Mouse (Mus musculus) hindbrain, embryonic 16.5 days (tissue): Measurements from ENCODE around the gene Crtac1. TPM values are rescaled to one million over a fixed set of nuclear protein-coding genes. Genes with fewer than 3 reads are reported as not detected.

Experiments used
- ATAC-seq: fragments of 200-750 bp; cut with Nextera tagmentation; 2 replicates; pipeline ENCODE4 v1.8.0; 2017; ENCODE audit warnings: moderate TSS enrichment, moderate library complexity
- H3K27ac ChIP-seq: fragments of 300-500 bp; sonication (generic); 2 replicates; pipeline ENCODE4 v1.5.1; 2014; ENCODE audit warnings: low read depth, mild to moderate bottlenecking, control low read depth, low read length, moderate library complexity
- H3K27me3 ChIP-seq: fragments of 300-500 bp; sonication (generic); replicated peaks from 2 replicates; pipeline ENCODE4 v1.6.1; 2014; ENCODE audit warnings: low read length; ENCODE audit not compliant: control insufficient read depth, insufficient read depth
- H3K36me3 ChIP-seq: fragments of 300-500 bp; sonication (generic); 2 replicates; pipeline ENCODE4 v1.6.1; 2014; ENCODE audit warnings: mild to moderate bottlenecking, low read length, moderate library complexity, mixed read lengths; ENCODE audit not compliant: control insufficient read depth, insufficient read depth
- H3K4me1 ChIP-seq: fragments of 300-500 bp; sonication (generic); 2 replicates; pipeline ENCODE4 v1.6.1; 2014; ENCODE audit warnings: low read depth, low read length; ENCODE audit not compliant: control insufficient read depth, insufficient read depth
- H3K4me2 ChIP-seq: fragments of 300-500 bp; sonication (generic); 2 replicates; pipeline ENCODE4 v1.6.1; 2014; ENCODE audit warnings: mild to moderate bottlenecking, low read length, control low read depth, moderate library complexity
- H3K4me3 ChIP-seq: fragments of 300-500 bp; sonication (generic); 2 replicates; pipeline ENCODE4 v1.5.1; 2014; ENCODE audit warnings: mild to moderate bottlenecking, low read length, control low read depth, moderate library complexity
- H3K9ac ChIP-seq: fragments of 300-500 bp; sonication (generic); 2 replicates; pipeline ENCODE4 v1.6.1; 2014; ENCODE audit warnings: low read depth, mild to moderate bottlenecking, control low read depth, low read length, moderate library complexity
- H3K9me3 ChIP-seq: fragments of 300-500 bp; sonication (generic); 2 replicates; pipeline ENCODE4 v1.6.1; 2014; ENCODE audit warnings: mild to moderate bottlenecking, low read length, moderate library complexity; ENCODE audit not compliant: control insufficient read depth
- WGBS: fragments of 180-500 bp; shearing (Covaris S2); extraction: QIAGEN DNeasy Blood & Tissue Kit; methylation state at CpG from one replicate; pipeline ENCODE4 v1.1.7; 2014; 5-methylcytosine and 5-hydroxymethylcytosine counted together
- polyA plus RNA-seq: library from polyadenylated mRNA; unstranded; fragments of >200 nt; fragmentation: Nextera tagmentation; extraction: Ambion mirVana; gene quantifications from 2 replicates; pipeline ENCODE4 v1.2.1, GENCODE M21; 2015

Crtac1 gene
- polyA plus RNA-seq, 1 experiment from 2014 or later, result 50.2 TPM

DNA sequence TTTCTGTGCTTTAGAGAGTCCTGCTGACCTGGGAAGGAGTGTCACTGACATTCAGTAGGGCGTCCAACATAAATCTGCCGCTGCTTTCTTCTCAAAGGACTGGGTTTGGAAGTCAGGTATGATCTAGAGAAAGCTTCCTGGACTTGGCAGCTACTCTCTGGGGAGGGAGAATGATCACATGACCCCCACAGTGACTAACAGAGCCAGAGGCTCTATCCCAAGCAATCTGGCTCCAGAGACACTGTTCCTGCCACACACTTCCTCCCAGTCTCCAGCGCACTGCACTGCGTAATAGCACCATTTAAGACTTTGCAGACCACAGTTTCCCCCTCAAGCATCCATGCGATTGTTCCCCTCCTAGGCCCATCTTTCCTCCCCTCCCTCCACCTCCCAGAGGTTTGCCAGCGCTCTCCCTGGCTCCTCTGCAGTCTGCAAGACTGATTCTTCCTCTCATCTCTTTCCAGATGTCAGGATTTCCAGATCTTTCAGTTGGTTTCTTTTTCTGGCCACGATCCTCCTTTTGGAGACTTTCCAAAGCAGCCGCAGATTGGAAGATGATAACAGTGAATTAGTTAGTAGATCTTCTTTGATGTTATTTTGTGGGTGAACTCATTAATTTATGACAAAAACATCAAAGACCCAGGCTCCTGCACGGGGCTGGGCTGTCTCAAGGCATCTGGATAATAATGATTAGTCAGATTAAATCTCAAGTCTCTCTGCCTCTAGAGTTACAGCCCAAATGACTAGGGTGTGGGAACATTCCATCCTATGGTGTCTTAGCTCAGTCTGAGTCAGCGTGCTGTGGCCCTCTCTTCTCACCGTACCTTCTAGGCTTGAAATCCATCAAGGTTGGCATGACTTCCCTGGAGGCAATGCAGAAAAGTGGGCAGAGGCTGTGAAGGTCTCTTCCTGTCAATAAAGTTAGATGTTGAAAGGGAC lies 181.3 kb downstream of the Crtac1 start:
- WGBS, result 75% methylated on average over 11 of the region's 11 CpGs
- Histone ChIP-seq H3K4me3 (no peak overlapping the region), H3K36me3 (no peaks in the 10 kb centered on the region), H3K9me3 (no peaks in the 10 kb centered on the region), H3K27me3 (no peaks in the 10 kb centered on the region), H3K27ac (no peak overlapping the region), H3K9ac (no peak overlapping the region), H3K4me1 (peaks cover 6% of the 10 kb centered on the region), H3K4me2 (no peak overlapping the region)
- ATAC-seq, result no peak

- Histone ChIP-seq H3K4me3 (no peak within 1 kb of the TSS), H3K36me3 (no peaks in the 10 kb centered on the region), H3K4me1 (no peaks in the 10 kb centered on the region), H3K9me3 (no peaks in the 10 kb centered on the region), H3K27ac (no peak within 1 kb of the TSS), H3K4me2 (no peak within 1 kb of the TSS), H3K9ac (no peak within 1 kb of the TSS), H3K27me3 (no peaks in the 10 kb centered on the region)
- 88% methylated on average over 3 of the region's 3 CpGs for WGBS
- ATAC-seq, result no peak
Observed at GRCm38 (mm10) chr19:42247519-42247918, 184.1 kb downstream of the Crtac1 start, which contains the start of gene Golga7b. Gene Golga7b, plus strand, starts transcription at chr19:42247574.

DNA sequence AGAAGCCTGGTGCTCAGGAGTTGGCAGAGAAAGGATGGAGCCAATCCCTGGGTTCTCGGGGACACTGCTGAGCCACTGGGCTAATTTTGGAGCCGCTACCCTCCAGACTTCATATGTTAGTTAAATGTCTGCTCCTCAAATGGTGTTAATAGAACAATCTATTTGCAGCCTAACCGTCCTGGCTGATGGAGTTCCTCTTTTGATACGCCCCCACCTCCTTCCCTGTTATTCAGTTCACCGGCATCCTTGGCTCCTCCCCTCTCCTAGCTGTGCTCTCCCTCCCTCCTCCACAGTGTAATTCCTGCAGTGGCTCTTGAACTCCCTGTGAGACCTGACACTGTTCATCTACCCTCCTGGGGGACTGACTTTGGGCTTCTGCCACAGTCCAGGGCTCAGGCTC lies 185.0 kb downstream of the Crtac1 start:
- H3K27ac ChIP-seq, result no peak overlapping the region
- no peak for ATAC-seq
- no peaks in the 10 kb centered on the region for H3K4me1 ChIP-seq
- no peak overlapping the region for H3K9ac ChIP-seq
- H3K36me3 ChIP-seq, result no peaks in the 10 kb centered on the region
- 47% methylated on average over 5 of the region's 5 CpGs for WGBS
- H3K4me2 ChIP-seq, result no peak overlapping the region
- H3K9me3 ChIP-seq, result no peaks in the 10 kb centered on the region
- no peaks in the 10 kb centered on the region for H3K27me3 ChIP-seq
- H3K4me3 ChIP-seq, result no peak overlapping the region

DNA sequence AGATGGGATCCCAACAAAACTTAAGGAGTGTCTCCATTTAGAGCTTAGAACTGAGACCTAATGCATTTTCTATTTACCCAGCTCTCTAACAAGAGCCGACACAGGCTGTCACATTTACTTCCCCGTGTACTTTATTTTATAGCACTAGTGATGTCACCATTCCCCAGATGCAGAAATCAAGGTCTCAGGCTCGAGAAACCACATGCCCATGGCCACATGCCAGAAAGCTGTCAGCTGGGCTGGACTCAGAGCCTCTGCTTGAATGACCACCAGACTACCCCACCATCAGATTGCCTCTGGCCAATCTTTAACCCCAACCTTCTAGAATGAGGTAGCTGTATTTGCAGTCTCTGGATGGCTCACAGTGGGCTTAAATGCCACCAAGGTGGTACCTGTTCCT lies 188.2 kb downstream of the Crtac1 start:
- Histone ChIP-seq H3K4me1 (no peaks in the 10 kb centered on the region), H3K4me2 (no peak overlapping the region), H3K27ac (no peak overlapping the region), H3K4me3 (no peak overlapping the region), H3K9ac (no peak overlapping the region), H3K27me3 (no peaks in the 10 kb centered on the region), H3K9me3 (no peaks in the 10 kb centered on the region), H3K36me3 (no peaks in the 10 kb centered on the region)
- ATAC-seq, result no peak
- 57% methylated on average over 3 of the region's 3 CpGs for WGBS

DNA sequence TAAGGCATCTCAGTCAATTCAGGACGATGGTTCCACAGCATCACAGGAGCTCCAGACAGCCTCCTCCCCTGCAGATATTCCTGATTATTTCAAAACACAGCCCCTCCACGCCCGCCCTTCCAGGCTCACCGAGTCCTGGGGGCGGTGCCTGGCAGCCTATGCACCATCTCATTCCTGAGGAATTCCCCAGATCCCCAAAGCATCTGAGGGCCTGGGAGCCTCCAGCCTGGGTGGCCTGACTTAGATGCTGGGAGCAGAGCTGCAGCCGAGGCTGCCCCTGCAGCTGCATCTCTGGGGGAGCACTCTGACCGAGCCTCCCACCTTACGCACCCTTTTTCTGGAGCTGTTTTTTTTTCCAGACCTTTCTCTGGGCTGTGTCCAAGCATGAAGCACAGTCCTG lies 190.7 kb downstream of the Crtac1 start:
- ATAC-seq, result no peak
- Histone ChIP-seq H3K27me3 (no peaks in the 10 kb centered on the region), H3K4me3 (no peak overlapping the region), H3K9me3 (no peaks in the 10 kb centered on the region), H3K36me3 (no peaks in the 10 kb centered on the region), H3K9ac (no peak overlapping the region), H3K27ac (no peak overlapping the region), H3K4me2 (no peak overlapping the region), H3K4me1 (peaks cover 6% of the 10 kb centered on the region)
- WGBS, result 43% methylated on average over 8 of the region's 8 CpGs

DNA sequence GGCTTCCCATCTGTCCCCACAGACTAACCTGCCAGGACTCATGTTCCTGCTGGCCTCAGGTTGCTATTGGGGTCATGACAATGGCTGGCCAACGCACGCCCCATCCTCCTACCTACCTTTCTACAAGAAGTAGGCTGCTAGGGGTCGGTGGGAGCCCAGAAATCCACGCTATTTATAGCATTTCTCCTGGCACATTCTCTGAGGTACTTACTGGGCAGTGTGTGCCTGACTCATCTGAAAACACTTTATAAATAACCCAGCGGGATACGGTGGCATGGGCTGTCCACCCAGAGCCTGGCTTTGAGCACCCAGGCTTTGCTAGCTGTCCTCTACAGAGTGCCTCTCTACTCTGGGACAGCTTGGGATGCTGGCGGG lies 193.3 kb downstream of the Crtac1 start:
- Histone ChIP-seq H3K9ac (no peak overlapping the region), H3K4me2 (no peak overlapping the region), H3K27ac (no peak overlapping the region), H3K9me3 (no peaks in the 10 kb centered on the region), H3K4me1 (peaks cover 6% of the 10 kb centered on the region), H3K4me3 (no peak overlapping the region), H3K36me3 (no peaks in the 10 kb centered on the region), H3K27me3 (no peaks in the 10 kb centered on the region)
- no peak for ATAC-seq
- 71% methylated on average over 7 of the region's 7 CpGs for WGBS

- Histone ChIP-seq H3K4me1 (peaks cover 6% of the 10 kb centered on the region), H3K36me3 (no peaks in the 10 kb centered on the region), H3K27ac (no peak overlapping the region), H3K4me2 (no peak overlapping the region), H3K9ac (no peak overlapping the region), H3K27me3 (no peaks in the 10 kb centered on the region), H3K9me3 (no peaks in the 10 kb centered on the region), H3K4me3 (no peak overlapping the region)
- ATAC-seq, result peak; percentile 27; the same call in 1 of the 2 replicates
- 12% methylated on average over 4 of the region's 4 CpGs for WGBS
Observed at GRCm38 (mm10) chr19:42237602-42238340, 193.8 kb downstream of the Crtac1 start.
